Mouse (Mus musculus): Measurements from ENCODE around the gene Stat1.

- TF ChIP-seq POLR2A (IDR thresholded peaks at IDR 0.05; ENCODE audit: control insufficient read depth, extremely low read depth, insufficient read depth, low read length, poor library complexity) (no peak), CTCF (IDR thresholded peaks at IDR 0.05; ENCODE audit: borderline replicate concordance, control insufficient read depth, extremely low read depth, insufficient read depth, low read length, poor library complexity) (no peak)
Observed at GRCm38 (mm10) chr1:52086236-52086635, 33.0 kb upstream of the Stat1 start.
